Mouse (Mus musculus): Measurements from ENCODE around the gene Arl6ip5. TPM values are rescaled to one million over a fixed set of nuclear protein-coding genes. Genes with fewer than 3 reads are reported as not detected.

The Arl6ip5 gene
- polyA plus RNA-seq, 1 experiment from 2014 or later: 126 TPM

GRCm38 (mm10) chr6:97278014-97278787 lies 67.7 kb downstream of the Arl6ip5 start:
- Histone ChIP-seq H3K36me3 (no peaks in the 10 kb centered on the region), H3K4me2 (peak overlapping the region; percentile 55), H3K9ac (peak overlapping the region; percentile 47), H3K4me3 (peak overlapping the region; percentile 19), H3K27me3 (no peaks in the 10 kb centered on the region), H3K9me3 (no peaks in the 10 kb centered on the region), H3K27ac (replicated peaks) (no peak overlapping the region), H3K4me1 (replicated peaks) (peaks cover 31% of the 10 kb centered on the region)
- ATAC-seq (ENCODE audit: low read depth): peak; percentile 48
- 4% methylated on average over 19 of the region's 19 CpGs for WGBS

DNA sequence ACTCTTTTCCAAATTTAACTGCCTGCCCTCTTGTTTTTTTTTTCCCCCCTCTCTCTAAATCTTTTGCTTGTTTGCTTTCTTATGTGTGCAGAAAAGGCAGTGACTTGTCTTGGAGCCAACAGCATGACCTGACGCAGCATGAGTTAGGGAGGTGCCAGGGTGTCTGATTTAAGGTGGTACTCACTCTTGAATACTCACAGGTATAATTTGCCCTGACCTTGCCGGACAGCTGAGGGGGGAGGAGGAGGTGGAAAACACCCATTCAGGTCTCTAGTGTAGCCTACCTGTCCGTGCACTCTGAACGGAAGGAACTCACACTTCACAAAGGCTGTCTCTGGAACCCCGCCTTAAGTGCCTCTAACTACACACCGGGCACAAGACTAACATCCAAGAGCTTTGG lies 68.4 kb downstream of the Arl6ip5 start:
- Histone ChIP-seq H3K4me2 (no peak overlapping the region), H3K27me3 (no peaks in the 10 kb centered on the region), H3K4me1 (replicated peaks) (peaks cover 31% of the 10 kb centered on the region), H3K27ac (replicated peaks) (no peak overlapping the region), H3K9ac (no peak overlapping the region), H3K36me3 (0 out of 2 replicates have a peak, but pooled peaks cover under 1% of the 10 kb centered on the region), H3K9me3 (no peaks in the 10 kb centered on the region), H3K4me3 (no peak overlapping the region)
- ATAC-seq (ENCODE audit: low read depth): no peak
- WGBS: 54% methylated on average over 6 of the region's 6 CpGs

Other genes starting within 250 kb of the Arl6ip5 start
- gene Fam19a4, start 150.3 kb upstream of the Arl6ip5 start, polyA plus RNA-seq (2015; fragmentation: Nextera tagmentation; extraction: Ambion mirVana): 6.6 and 7.1 TPM in 2 replicates
- 8.9 and 10.7 TPM in 2 replicates for gene Eogt, start 61.5 kb upstream of the Arl6ip5 start, polyA plus RNA-seq (2015; fragmentation: Nextera tagmentation; extraction: Ambion mirVana)
- 43.1 and 44.9 TPM in 2 replicates for gene Tmf1, start 31.6 kb upstream of the Arl6ip5 start, polyA plus RNA-seq (2015; fragmentation: Nextera tagmentation; extraction: Ambion mirVana)
- gene Uba3, start 5.0 kb upstream of the Arl6ip5 start, polyA plus RNA-seq (2015; fragmentation: Nextera tagmentation; extraction: Ambion mirVana): 88.0 and 96.8 TPM in 2 replicates
- 0.47 and 1.0 TPM in 2 replicates for gene Lmod3, start 42.1 kb downstream of the Arl6ip5 start, polyA plus RNA-seq (2015; fragmentation: Nextera tagmentation; extraction: Ambion mirVana)

Data from neural tube, embryonic 13.5 days (tissue).